Mouse (Mus musculus) CH12.LX (cell line): ENCODE results near the gene Mrpl18. TPM values are rescaled to one million over a fixed set of nuclear protein-coding genes. Genes with fewer than 3 reads are reported as not detected.

Source experiments
- DNase-seq: peaks from one replicate; pipeline ENCODE4 v3.0.0-alpha.2; 2013; ENCODE audit errors: extremely low read depth
- H3K27ac ChIP-seq: 2 replicates; pipeline ENCODE4 v1.5.1; 2012; ENCODE audit warnings: low read depth, mild to moderate bottlenecking, control low read depth, moderate library complexity; ENCODE audit not compliant: insufficient read depth
- H3K27me3 ChIP-seq: replicated peaks from 2 replicates; pipeline ENCODE3; 2012; ENCODE audit warnings: inconsistent platforms
- H3K36me3 ChIP-seq, 2 experiments: replicated peaks in 1 of 2; 2 replicates each; pipeline versions ENCODE3 to v1.6.1; 2012; ENCODE audit warnings: inconsistent platforms in 1 of 2, low read length in 1 of 2, mild to moderate bottlenecking in 1 of 2, mixed read lengths in 1 of 2, moderate library complexity in 1 of 2; ENCODE audit not compliant: control insufficient read depth in 1 of 2, insufficient read depth in 1 of 2
- H3K4me1 ChIP-seq, 2 experiments: 2 replicates each; pipeline ENCODE4 v1.6.1; 2012; ENCODE audit warnings: inconsistent platforms in 1 of 2, moderate library complexity in 1 of 2; ENCODE audit not compliant: insufficient read depth in 2 of 2, control insufficient read depth in 1 of 2
- H3K4me2 ChIP-seq: 2 replicates; pipeline ENCODE4 v1.6.1; 2012; ENCODE audit warnings: low read depth, mild to moderate bottlenecking, control low read depth; ENCODE audit not compliant: poor library complexity, insufficient read depth, severe bottlenecking
- H3K4me3 ChIP-seq, 3 experiments: fragments of 150-350 bp in 1 of 3; sonication (generic) in 1 of 3; replicated peaks in 1 of 3; 2 replicates each; pipeline versions ENCODE3 to v1.5.1; 2011 to 2012; ENCODE audit warnings: low read depth in 2 of 3, low read length in 2 of 3, mild to moderate bottlenecking in 2 of 3, moderate library complexity in 2 of 3, control low read depth in 1 of 3, improper control_type of control experiment in 1 of 3, inconsistent platforms in 1 of 3, mixed read lengths in 1 of 3; ENCODE audit not compliant: poor library complexity in 1 of 3
- H3K79me2 ChIP-seq: replicated peaks from 2 replicates; pipeline ENCODE4 v1.6.1; 2012; ENCODE audit warnings: mild to moderate bottlenecking, moderate library complexity; ENCODE audit not compliant: control insufficient read depth, poor library complexity, insufficient read depth, severe bottlenecking; ENCODE audit errors: extremely low read depth
- H3K9ac ChIP-seq: 2 replicates; pipeline ENCODE4 v1.6.1; 2012; ENCODE audit warnings: low read depth, mild to moderate bottlenecking, control low read depth, moderate library complexity; ENCODE audit not compliant: insufficient read depth
- H3K9me3 ChIP-seq: replicated peaks from 2 replicates; pipeline ENCODE3; 2012; ENCODE audit warnings: low read length, inconsistent platforms, mixed read lengths
- CHD1 ChIP-seq: IDR thresholded peaks from 2 replicates; pipeline ENCODE4 v1.6.1; 2012; ENCODE audit warnings: low read depth, low read length, improper control_type of control experiment, inconsistent platforms
- CHD2 ChIP-seq: IDR thresholded peaks from 2 replicates; pipeline ENCODE4 v1.6.1; 2011; ENCODE audit warnings: low read length, improper control_type of control experiment
- CTCF ChIP-seq, 2 experiments: IDR thresholded peaks in 1 of 2; conservative IDR thresholded peaks in 1 of 2; 2 replicates each; pipeline ENCODE4 v1.5.1; 2011 to 2012; ENCODE audit warnings: low read depth in 2 of 2, low read length in 2 of 2, improper control_type of control experiment in 1 of 2, inconsistent platforms in 1 of 2, mild to moderate bottlenecking in 1 of 2, moderate library complexity in 1 of 2
- E2F4 ChIP-seq: IDR thresholded peaks from 2 replicates; pipeline ENCODE4 v1.6.1; 2011; ENCODE audit warnings: low read depth, low read length, improper control_type of control experiment; ENCODE audit not compliant: insufficient replicate concordance
- ELF1 ChIP-seq: IDR thresholded peaks from 2 replicates; pipeline ENCODE4 v1.6.1; 2014; ENCODE audit warnings: low read depth, mild to moderate bottlenecking, inconsistent platforms, low read length, improper control_type of control experiment
- ETS1 ChIP-seq: conservative IDR thresholded peaks from 2 replicates; pipeline ENCODE4 v1.6.1; 2012; ENCODE audit warnings: low read depth, mild to moderate bottlenecking, inconsistent platforms, low read length, improper control_type of control experiment, moderate library complexity
- GABPA ChIP-seq: IDR thresholded peaks from 2 replicates; pipeline ENCODE4 v1.6.1; 2012; ENCODE audit warnings: low read depth, low read length, improper control_type of control experiment, inconsistent platforms; ENCODE audit not compliant: insufficient replicate concordance
- HCFC1 ChIP-seq: IDR thresholded peaks from 2 replicates; pipeline ENCODE4 v1.6.1; 2012; ENCODE audit warnings: low read depth, mild to moderate bottlenecking, inconsistent platforms, low read length, improper control_type of control experiment
- IRF4 ChIP-seq: IDR thresholded peaks from 2 replicates; pipeline ENCODE4 v1.6.1; 2014; ENCODE audit warnings: low read depth, mild to moderate bottlenecking, inconsistent platforms, low read length, improper control_type of control experiment
- KAT2A ChIP-seq: IDR thresholded peaks from 2 replicates; pipeline ENCODE4 v1.6.1; 2012; ENCODE audit warnings: low read length, improper control_type of control experiment, inconsistent platforms; ENCODE audit not compliant: insufficient replicate concordance
- MAFK ChIP-seq: IDR thresholded peaks from 2 replicates; pipeline ENCODE4 v1.6.1; 2011; ENCODE audit warnings: low read length, improper control_type of control experiment; ENCODE audit not compliant: insufficient replicate concordance
- MAX ChIP-seq: IDR thresholded peaks from 2 replicates; pipeline ENCODE4 v1.6.1; 2011; ENCODE audit warnings: low read length, improper control_type of control experiment
- MAZ ChIP-seq: IDR thresholded peaks from 2 replicates; pipeline ENCODE4 v1.6.1; 2012; ENCODE audit warnings: low read depth, mild to moderate bottlenecking, inconsistent platforms, low read length, improper control_type of control experiment, moderate library complexity
- MEF2A ChIP-seq: IDR thresholded peaks from 2 replicates; pipeline ENCODE4 v1.6.1; 2014; ENCODE audit warnings: low read depth, mild to moderate bottlenecking, inconsistent platforms, low read length, improper control_type of control experiment, borderline replicate concordance
- MXI1 ChIP-seq: IDR thresholded peaks from 2 replicates; pipeline ENCODE4 v1.6.1; 2011; ENCODE audit warnings: mild to moderate bottlenecking, low read depth, low read length, improper control_type of control experiment
- MYC ChIP-seq: IDR thresholded peaks from 2 replicates; pipeline ENCODE4 v1.6.1; 2011; ENCODE audit warnings: low read depth, mild to moderate bottlenecking, improper control_type of control experiment, low read length
- NELFE ChIP-seq: IDR thresholded peaks from 2 replicates; pipeline ENCODE4 v1.6.1; 2011; ENCODE audit warnings: low read depth, low read length, improper control_type of control experiment
- NRF1 ChIP-seq: IDR thresholded peaks from 2 replicates; pipeline ENCODE4 v1.6.1; 2014; ENCODE audit warnings: low read depth, mild to moderate bottlenecking, inconsistent platforms, low read length, improper control_type of control experiment, moderate library complexity
- POLR2A ChIP-seq: IDR thresholded peaks from 2 replicates; pipeline ENCODE4 v1.6.1; 2011; ENCODE audit warnings: low read depth, mild to moderate bottlenecking, improper control_type of control experiment, low read length
- POLR2AphosphoS2 ChIP-seq: IDR thresholded peaks from 2 replicates; pipeline ENCODE4 v1.6.1; 2011; ENCODE audit warnings: low read depth, low read length, improper control_type of control experiment
- RAD21 ChIP-seq: IDR thresholded peaks from 2 replicates; pipeline ENCODE4 v1.6.1; 2011; ENCODE audit warnings: low read depth, mild to moderate bottlenecking, low read length, improper control_type of control experiment, moderate library complexity
- RCOR1 ChIP-seq: conservative IDR thresholded peaks from 2 replicates; pipeline ENCODE4 v1.6.1; 2012; ENCODE audit warnings: low read depth, mild to moderate bottlenecking, inconsistent platforms, low read length, improper control_type of control experiment
- SIN3A ChIP-seq: IDR thresholded peaks from 2 replicates; pipeline ENCODE4 v1.6.1; 2012; ENCODE audit warnings: low read length, improper control_type of control experiment, inconsistent platforms
- TBP ChIP-seq: conservative IDR thresholded peaks from 2 replicates; pipeline ENCODE4 v1.6.1; 2011; ENCODE audit warnings: low read depth, low read length, improper control_type of control experiment
- TCF12 ChIP-seq: IDR thresholded peaks from 2 replicates; pipeline ENCODE4 v1.6.1; 2014; ENCODE audit warnings: low read depth, mild to moderate bottlenecking, inconsistent platforms, low read length, improper control_type of control experiment
- USF2 ChIP-seq: conservative IDR thresholded peaks from 2 replicates; pipeline ENCODE4 v1.6.1; 2011; ENCODE audit warnings: low read depth, low read length, improper control_type of control experiment
- ZC3H11A ChIP-seq: IDR thresholded peaks from 2 replicates; pipeline ENCODE4 v1.6.1; 2012; ENCODE audit warnings: low read depth, mild to moderate bottlenecking, inconsistent platforms, low read length, improper control_type of control experiment
- ZKSCAN1 ChIP-seq: IDR thresholded peaks from 2 replicates; pipeline ENCODE4 v1.6.1; 2012; ENCODE audit warnings: low read depth, inconsistent platforms, low read length, improper control_type of control experiment, borderline replicate concordance
- ZMIZ1 ChIP-seq: IDR thresholded peaks from 2 replicates; pipeline ENCODE4 v1.6.1; 2012; ENCODE audit warnings: low read depth, mild to moderate bottlenecking, inconsistent platforms, low read length, improper control_type of control experiment
- ZNF384 ChIP-seq: IDR thresholded peaks from 2 replicates; pipeline ENCODE4 v1.6.1; 2012; ENCODE audit warnings: low read depth, low read length, improper control_type of control experiment, inconsistent platforms
- dilution Hi-C: fragments of 300-500 bp; cut with MboI; formaldehyde crosslinking; loops from 2 replicates; pipeline ENCODE4 v1.14.3; 2020; ENCODE audit warnings: low sequenced_read_pairs; ENCODE audit not compliant: extremely low pct_unique_long_range_greater_than_20kb, extremely low pct_ligation_motif_present
- in situ Hi-C: fragments of 300-500 bp; cut with MboI; formaldehyde crosslinking; loops from 3 replicates; pipeline ENCODE4 v1.14.3; 2019; ENCODE audit warnings: low sequenced_read_pairs, low pct_ligation_motif_present, low pct_unique_long_range_greater_than_20kb, mixed read lengths
- polyA plus RNA-seq: library from polyadenylated mRNA; unstranded; fragments of >175 nt; gene quantifications from 2 replicates; pipeline ENCODE4 v1.2.1, GENCODE M21; 2012; ENCODE audit warnings: low read depth; ENCODE audit not compliant: insufficient read length
- total RNA-seq, 2 experiments: library from RNA; depleted of rRNA; stranded (reverse); fragments of 300-350 nt in 1 of 2; fragments of >200 nt in 1 of 2; gene quantifications; 2 replicates each; pipeline ENCODE4 v1.2.3; 2012 to 2014

Mrpl18 gene
- total RNA-seq (2012; rRNA removed) (132 and 184 TPM in 2 replicates), total RNA-seq (2014; rRNA removed) (197 and 223 TPM in 2 replicates), polyA plus RNA-seq (150 and 153 TPM in 2 replicates)

GRCm38 (mm10) chr17:12915881-12916583 lies at the start of gene Mrpl18:
Gene Mrpl18, minus strand, starts transcription at chr17:12916345.
- DNase-seq: peak; percentile 99
- dilution Hi-C loops (no loop called here), in situ Hi-C loops (loop anchor here (5.0 kb wide), 1 partner anchor 34 kb away; no protein-coding TSS in a partner anchor)
- peak within 1 kb of the TSS; percentile 92 for H3K9ac ChIP-seq
- H3K27ac ChIP-seq: peak within 1 kb of the TSS; percentile 72
- H3K4me1 ChIP-seq: peaks cover 3 to 47% of the 10 kb centered on the region in 2 experiments; a peak in 3 of 4 replicates
- TF ChIP-seq SIN3A: peak; percentile 70
- TF ChIP-seq KAT2A: peak; percentile 89; the same call in 1 of the 2 replicates
- no peak for TF ChIP-seq CHD1
- no peak for TF ChIP-seq USF2
- peak; percentile 88 for TF ChIP-seq HCFC1
- peak; percentile 87; the same call in 1 of the 2 replicates for TF ChIP-seq MAX
- peak; percentile 94 for TF ChIP-seq CHD2
- no peak; the same call in 1 of the 2 replicates for TF ChIP-seq GABPA
- peak; percentile 26; the same call in 1 of the 2 replicates for TF ChIP-seq MAZ
- peak; percentile 78; the same call in 1 of the 2 replicates for TF ChIP-seq POLR2AphosphoS2
- TF ChIP-seq ZC3H11A: no peak
- TF ChIP-seq ZKSCAN1: no peak
- no peak for TF ChIP-seq MAFK
- no peak for TF ChIP-seq ETS1
- peak; percentile 48 for TF ChIP-seq NRF1
- TF ChIP-seq POLR2A: peak; percentile 95
- TF ChIP-seq ZNF384: no peak
- peak; percentile 40 for TF ChIP-seq TCF12
- peak; percentile 4; the same call in 1 of the 2 replicates for TF ChIP-seq MEF2A
- TF ChIP-seq E2F4: peak; percentile 99
- TF ChIP-seq CTCF (conservative IDR thresholded peaks at IDR 0.05 in 1 of 2, IDR thresholded peaks at IDR 0.05 in 1 of 2; ENCODE audit: low read depth in 2 of 2, low read length in 2 of 2): no peak
- TF ChIP-seq RCOR1: no peak
- TF ChIP-seq MYC: peak; percentile 61; the same call in 1 of the 2 replicates
- peak; percentile 94 for TF ChIP-seq MXI1
- TF ChIP-seq RAD21: no peak
- peak; percentile 92 for TF ChIP-seq NELFE
- peak; percentile 93 for TF ChIP-seq ZMIZ1
- peak; percentile 17; the same call in 1 of the 2 replicates for TF ChIP-seq IRF4
- TF ChIP-seq ELF1: peak; percentile 98
- TF ChIP-seq TBP: peak; percentile 68; the same call in 1 of the 2 replicates
- H3K4me3 ChIP-seq: peak within 1 kb of the TSS; percentile 90 to 98 (median 94)
- peak within 1 kb of the TSS; percentile 80 for H3K4me2 ChIP-seq
- peaks cover 59% of the 10 kb centered on the region for H3K79me2 ChIP-seq
- no peaks in the 10 kb centered on the region for H3K27me3 ChIP-seq
- peaks cover 38 to 57% of the 10 kb centered on the region in 2 experiments for H3K36me3 ChIP-seq
- H3K9me3 ChIP-seq: no peaks in the 10 kb centered on the region
